9 mouse cellular contexts compared by ENCODE assay signal in the genomic region with DNA sequence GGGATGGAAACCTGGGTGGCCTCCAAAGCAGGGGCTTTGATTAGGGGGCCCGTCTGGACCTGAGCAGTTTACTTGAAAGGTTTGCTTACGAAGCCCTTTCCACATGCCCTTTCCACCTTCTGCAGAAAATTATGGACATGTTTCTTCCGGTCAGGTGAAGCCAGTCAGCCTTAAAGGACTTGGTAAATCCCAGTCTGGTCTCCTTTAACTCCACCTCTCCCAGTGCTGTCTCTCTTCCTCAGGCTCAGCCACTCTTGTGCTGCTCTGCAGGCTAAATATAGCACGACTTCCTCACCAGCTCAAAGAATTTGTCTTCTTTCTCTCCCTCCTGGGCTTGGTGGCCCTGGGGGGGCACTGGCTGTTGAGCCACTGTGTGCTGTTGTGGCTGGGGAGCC. TPM values are rescaled to one million over a fixed set of nuclear protein-coding genes. Genes with fewer than 3 reads are reported as not detected.
DNase-seq lines count a peak whose midpoint lies in the region; ATAC-seq lines count a peak whose summit lies in the region.
"Had no signal": no experiment of that assay in that cellular context is flagged by ENCODE, and none has a peak within 500 bp of the region (broad histone marks: within the 10 kb centered on the region; RNA-seq: fewer than 3 reads in every experiment).

No protein-coding gene starts in this region.

- peak overlapping the region; percentile 59 for H3K4me3 ChIP-seq in forebrain, embryonic 16.5 days (replicated peaks; ENCODE audit: low read length)
- H3K4me3 ChIP-seq in midbrain, embryonic 13.5 days (replicated peaks), result peak overlapping the region; percentile 69

- peak; percentile 28 to 49 for DNase-seq in kidney, adult 8-10 months
- DNase-seq in kidney, adult 11 months, result no peak
- DNase-seq in cerebellum, postnatal 25 days, result peak; percentile 49 to 55
- no peak for DNase-seq in embryo, embryonic 11 days
- DNase-seq in lung, postnatal 25 days (ENCODE audit: low spot score), result no peak
- DNase-seq in spleen, adult 12 weeks (ENCODE audit: low spot score), result no peak
- DNase-seq: lung, postnatal 14 days had no signal

- H3K4me2 ChIP-seq in forebrain, embryonic 16.5 days (ENCODE audit: low read length), result peak overlapping the region; percentile 56
- H3K4me2 ChIP-seq in midbrain, embryonic 13.5 days (replicated peaks), result peak overlapping the region; percentile 67

- no peaks in the 10 kb centered on the region for H3K27me3 ChIP-seq in forebrain, embryonic 16.5 days (replicated peaks; ENCODE audit: control insufficient read depth, insufficient read depth, low read length)
- no peaks in the 10 kb centered on the region for H3K27me3 ChIP-seq in midbrain, embryonic 13.5 days

- H3K27ac ChIP-seq in forebrain, embryonic 16.5 days (ENCODE audit: low read length), result 0 out of 2 replicates have a peak overlapping the region, but pooled peaks have one; percentile 9
- H3K27ac ChIP-seq in midbrain, embryonic 13.5 days, result peak overlapping the region; percentile 82

- WGBS in forebrain, embryonic 16.5 days, result 34% methylated on average over 4 of the region's 4 CpGs
- WGBS in midbrain, embryonic 13.5 days, result 22% methylated on average over 4 of the region's 4 CpGs

- peaks cover 16% of the 10 kb centered on the region for H3K4me1 ChIP-seq in forebrain, embryonic 16.5 days (replicated peaks; ENCODE audit: control insufficient read depth, insufficient read depth, low read length)
- H3K4me1 ChIP-seq in midbrain, embryonic 13.5 days (replicated peaks), result peaks cover 29% of the 10 kb centered on the region

- H3K9me3 ChIP-seq in forebrain, embryonic 16.5 days (ENCODE audit: control insufficient read depth, low read length), result no peaks in the 10 kb centered on the region
- no peaks in the 10 kb centered on the region for H3K9me3 ChIP-seq in midbrain, embryonic 13.5 days

- ATAC-seq in forebrain, embryonic 16.5 days, result no peak
- ATAC-seq in midbrain, embryonic 13.5 days, result no peak

- peaks cover 5% of the 10 kb centered on the region; the same call in 1 of the 2 replicates for H3K36me3 ChIP-seq in forebrain, embryonic 16.5 days (ENCODE audit: control insufficient read depth, insufficient read depth)
- peaks cover 35% of the 10 kb centered on the region for H3K36me3 ChIP-seq in midbrain, embryonic 13.5 days

- H3K9ac ChIP-seq in forebrain, embryonic 16.5 days (replicated peaks; ENCODE audit: low read depth, low read length), result peak overlapping the region; percentile 82
- H3K9ac ChIP-seq in midbrain, embryonic 13.5 days (replicated peaks), result peak overlapping the region; percentile 85

RNA-seq across cellular contexts. Expression of a gene that starts 1.4 kb away (rescaled TPM):
- polyA plus RNA-seq in forebrain, embryonic 16.5 days (2015; fragmentation: Nextera tagmentation; extraction: Ambion mirVana), result 70.3 and 87.3 TPM in 2 replicates
- 68.3 and 72.0 TPM in 2 replicates for polyA plus RNA-seq in midbrain, embryonic 13.5 days (2015; fragmentation: Nextera tagmentation; extraction: Ambion mirVana)

RNA-seq across cellular contexts. Expression of a gene that starts 10.2 kb away (rescaled TPM):
- polyA plus RNA-seq in forebrain, embryonic 16.5 days (2015; fragmentation: Nextera tagmentation; extraction: Ambion mirVana), result 155 and 157 TPM in 2 replicates
- polyA plus RNA-seq in midbrain, embryonic 13.5 days (2015; fragmentation: Nextera tagmentation; extraction: Ambion mirVana), result 152 and 154 TPM in 2 replicates

RNA-seq across cellular contexts. Expression of a gene that starts 20.6 kb away (rescaled TPM):
- polyA plus RNA-seq in forebrain, embryonic 16.5 days (2015; fragmentation: Nextera tagmentation; extraction: Ambion mirVana), result 7.8 and 11.5 TPM in 2 replicates
- polyA plus RNA-seq in midbrain, embryonic 13.5 days (2015; fragmentation: Nextera tagmentation; extraction: Ambion mirVana), result 9.1 and 12.2 TPM in 2 replicates

RNA-seq across cellular contexts. Expression of a gene that starts 37.1 kb away (rescaled TPM):
- polyA plus RNA-seq in forebrain, embryonic 16.5 days (2015; fragmentation: Nextera tagmentation; extraction: Ambion mirVana), result 64.1 and 64.3 TPM in 2 replicates
- polyA plus RNA-seq in midbrain, embryonic 13.5 days (2015; fragmentation: Nextera tagmentation; extraction: Ambion mirVana), result 67.7 and 70.4 TPM in 2 replicates

RNA-seq across cellular contexts. Expression of a gene that starts 37.3 kb away (rescaled TPM):
- not detected in 2 replicates for polyA plus RNA-seq in forebrain, embryonic 16.5 days (2015; fragmentation: Nextera tagmentation; extraction: Ambion mirVana)
- polyA plus RNA-seq in midbrain, embryonic 13.5 days (2015; fragmentation: Nextera tagmentation; extraction: Ambion mirVana), result 0.71 TPM in 1 of 2 replicates, not detected in the other

Comparison
In these comparisons a context has a peak if more than half of its experiments do, and no peak if none do; other contexts are left out.
1. DNase-seq: peak in kidney, adult 8-10 months (2 of 2) and cerebellum, postnatal 25 days (2 of 2); none in kidney, adult 11 months (single experiment), embryo, embryonic 11 days (single experiment), lung, postnatal 25 days (single experiment) and spleen, adult 12 weeks (single experiment).